Mouse (Mus musculus): ENCODE results near the gene Gm128.
A peak's percentile ranks its signal among the peaks of the same experiment; 100 is the strongest.

The Gm128 gene

DNA sequence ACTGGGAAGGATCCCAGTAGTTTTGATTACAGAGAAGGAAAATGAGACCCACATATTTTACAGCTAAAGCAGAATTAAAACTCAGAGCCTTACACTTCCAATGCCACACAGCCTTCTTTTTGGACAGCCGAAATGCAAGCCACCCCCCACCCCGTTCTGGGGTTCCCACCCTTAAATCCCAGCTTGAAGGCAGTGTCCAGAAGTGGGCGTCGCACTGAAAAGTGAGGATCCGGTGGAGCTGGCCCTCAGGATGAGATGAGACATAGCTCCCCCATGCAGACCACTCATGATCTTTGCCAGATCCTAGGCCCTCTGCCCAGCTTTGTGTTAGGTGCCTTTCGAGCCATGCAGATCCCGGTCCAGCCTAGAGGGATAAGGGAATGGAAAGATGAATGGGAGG lies at the start of gene Gm128:
TSS of gene Gm128 (minus strand) at position 101 of the 400 bp plus-strand sequence.
- TF ChIP-seq GATA4 (IDR thresholded peaks at IDR 0.05; ENCODE audit: insufficient replicate concordance, low read length) = no peak

DNA sequence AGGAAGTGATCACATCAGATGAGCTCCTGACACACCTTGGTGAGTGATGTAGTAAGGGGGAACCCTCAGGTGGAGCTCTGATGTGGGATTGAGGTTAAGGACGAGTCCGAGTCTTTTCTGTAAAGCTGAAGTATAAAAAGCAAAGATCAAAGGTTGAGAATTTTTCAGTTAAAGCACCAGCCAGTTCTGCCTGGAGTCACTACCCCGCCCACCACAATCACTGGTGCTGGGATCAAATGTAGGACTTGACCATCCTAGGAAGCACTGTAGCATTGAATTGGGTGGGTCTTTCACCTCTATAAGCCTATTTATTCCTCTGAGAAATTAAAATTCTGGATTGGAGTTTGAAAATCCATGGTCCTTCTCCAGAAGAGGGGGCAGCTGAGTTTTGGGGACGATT lies 49.6 kb upstream of the Gm128 start:
- no peak for TF ChIP-seq GATA4 (IDR thresholded peaks at IDR 0.05; ENCODE audit: insufficient replicate concordance, low read length)

DNA sequence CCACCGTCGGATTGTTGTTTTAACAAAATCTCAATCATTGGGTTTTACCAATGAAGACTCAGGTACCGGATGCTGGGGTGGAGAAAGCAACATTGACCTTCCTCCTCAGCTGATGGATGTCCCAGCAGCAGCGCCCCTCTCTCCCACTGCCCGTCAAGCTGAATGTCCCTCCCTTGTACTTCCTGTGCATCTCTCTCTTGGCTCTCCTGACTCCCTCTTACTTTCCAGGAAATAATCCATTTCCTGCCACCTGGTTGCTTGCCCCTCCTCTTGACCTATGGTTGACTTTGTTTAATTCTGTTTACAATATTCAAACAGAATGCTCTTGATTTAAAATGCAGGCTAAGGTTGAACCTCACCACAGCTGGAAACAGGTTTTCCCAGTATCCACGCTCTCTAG lies 48.8 kb upstream of the Gm128 start:
- no peak for TF ChIP-seq GATA4 (IDR thresholded peaks at IDR 0.05; ENCODE audit: insufficient replicate concordance, low read length)

DNA sequence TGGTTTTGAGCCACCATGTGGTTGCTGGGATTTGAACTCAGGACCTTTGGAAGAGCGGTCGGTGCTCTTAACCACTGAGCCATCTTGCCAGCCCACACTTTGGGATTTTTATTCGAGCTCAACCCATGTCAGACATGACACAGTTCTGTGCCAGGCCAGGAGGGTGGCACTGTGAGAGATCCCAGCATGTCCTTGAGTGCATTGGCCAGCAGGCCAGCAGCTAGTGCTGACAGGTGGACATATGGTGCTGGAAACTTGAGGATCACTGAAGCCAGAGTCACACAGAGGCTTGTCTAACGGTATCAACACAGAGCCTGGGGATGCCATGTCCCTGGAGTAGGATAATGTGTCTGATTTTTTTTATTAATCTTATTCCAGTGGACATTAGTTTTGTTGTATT lies 48.0 kb upstream of the Gm128 start:
- no peak for TF ChIP-seq GATA4 (IDR thresholded peaks at IDR 0.05; ENCODE audit: insufficient replicate concordance, low read length)

DNA sequence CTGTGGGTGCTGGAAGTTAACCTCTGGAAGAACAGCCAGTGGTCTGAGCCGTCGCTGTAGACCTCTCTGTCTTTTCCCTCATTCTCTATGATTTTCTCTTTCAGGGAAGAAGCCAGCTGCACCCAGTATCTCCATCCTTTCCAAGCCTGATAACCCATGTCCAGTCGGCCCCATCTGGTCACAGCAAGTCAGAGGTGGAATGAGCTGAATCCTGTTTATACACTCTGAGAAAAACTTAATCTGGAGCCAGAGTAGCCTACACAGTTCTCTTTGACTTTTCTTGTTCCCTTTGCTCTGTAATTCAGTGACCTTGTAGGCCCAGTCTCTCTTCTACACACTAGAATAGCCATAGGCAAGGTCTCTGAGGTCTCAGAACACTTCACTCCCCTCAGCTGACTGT lies 46.1 kb upstream of the Gm128 start:
- TF ChIP-seq GATA4 (IDR thresholded peaks at IDR 0.05; ENCODE audit: insufficient replicate concordance, low read length) = no peak

DNA sequence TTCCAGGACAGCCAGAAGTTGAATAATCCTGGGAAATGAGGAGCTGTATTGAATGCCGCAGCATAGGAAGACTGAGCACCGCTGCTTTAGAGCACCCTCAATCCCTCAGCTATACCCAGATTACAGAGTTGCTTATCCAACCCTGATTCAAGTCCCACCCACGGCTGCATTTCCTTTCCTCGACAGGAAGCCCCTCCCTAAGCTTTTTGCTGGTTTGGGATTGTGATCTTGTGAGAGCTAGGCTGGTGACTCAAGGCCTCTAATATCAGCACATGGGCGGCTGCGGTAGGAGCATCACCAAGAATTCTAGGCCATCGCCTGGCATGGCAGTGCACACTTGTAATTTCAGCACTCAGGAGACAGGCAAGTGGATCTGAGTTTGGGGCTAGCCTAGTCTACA lies 45.1 kb upstream of the Gm128 start:
- peak; percentile 69; the same call in 1 of the 2 replicates for TF ChIP-seq GATA4 (IDR thresholded peaks at IDR 0.05; ENCODE audit: insufficient replicate concordance, low read length)

DNA sequence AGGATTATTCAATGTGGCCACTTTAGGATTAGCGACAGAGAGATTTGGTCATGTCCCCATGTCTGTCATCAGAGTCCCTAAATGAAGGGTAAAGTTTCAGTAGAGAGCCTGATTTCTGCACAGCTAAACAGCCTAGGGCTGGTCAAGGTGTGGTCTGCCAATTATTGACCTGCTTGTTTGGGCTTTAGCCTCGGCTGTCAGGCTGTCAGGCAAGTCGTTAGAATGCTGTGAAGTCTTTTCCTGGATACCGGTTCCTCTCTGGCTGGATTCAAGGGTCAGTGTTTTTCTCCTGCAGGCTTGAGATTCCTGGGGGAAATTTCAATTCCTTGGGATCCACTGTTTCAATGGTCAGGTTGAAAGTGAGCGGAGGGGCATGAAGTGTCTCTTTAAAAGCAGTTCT lies 44.6 kb upstream of the Gm128 start:
- no peak for TF ChIP-seq GATA4 (IDR thresholded peaks at IDR 0.05; ENCODE audit: insufficient replicate concordance, low read length)

DNA sequence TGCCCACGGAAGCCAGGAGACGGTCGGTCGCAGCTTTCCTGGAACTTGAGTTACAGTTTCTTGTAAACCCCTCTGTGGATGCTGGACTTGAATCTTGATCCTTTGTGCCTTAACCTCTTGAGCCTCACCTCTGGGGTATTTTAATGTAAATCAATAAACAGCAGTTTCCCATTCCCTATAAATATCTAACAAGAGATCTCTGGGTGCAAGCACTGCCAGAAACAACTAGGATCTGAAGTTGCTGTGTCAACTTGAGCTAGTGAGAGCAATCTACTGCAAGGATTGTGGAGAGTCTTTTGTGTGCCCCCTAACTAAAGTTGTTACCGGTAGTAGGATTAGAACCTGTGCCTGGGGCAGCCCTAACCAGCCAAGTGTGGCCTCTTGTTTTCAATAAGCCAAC lies 44.0 kb upstream of the Gm128 start:
- TF ChIP-seq GATA4 (IDR thresholded peaks at IDR 0.05; ENCODE audit: insufficient replicate concordance, low read length) = no peak

DNA sequence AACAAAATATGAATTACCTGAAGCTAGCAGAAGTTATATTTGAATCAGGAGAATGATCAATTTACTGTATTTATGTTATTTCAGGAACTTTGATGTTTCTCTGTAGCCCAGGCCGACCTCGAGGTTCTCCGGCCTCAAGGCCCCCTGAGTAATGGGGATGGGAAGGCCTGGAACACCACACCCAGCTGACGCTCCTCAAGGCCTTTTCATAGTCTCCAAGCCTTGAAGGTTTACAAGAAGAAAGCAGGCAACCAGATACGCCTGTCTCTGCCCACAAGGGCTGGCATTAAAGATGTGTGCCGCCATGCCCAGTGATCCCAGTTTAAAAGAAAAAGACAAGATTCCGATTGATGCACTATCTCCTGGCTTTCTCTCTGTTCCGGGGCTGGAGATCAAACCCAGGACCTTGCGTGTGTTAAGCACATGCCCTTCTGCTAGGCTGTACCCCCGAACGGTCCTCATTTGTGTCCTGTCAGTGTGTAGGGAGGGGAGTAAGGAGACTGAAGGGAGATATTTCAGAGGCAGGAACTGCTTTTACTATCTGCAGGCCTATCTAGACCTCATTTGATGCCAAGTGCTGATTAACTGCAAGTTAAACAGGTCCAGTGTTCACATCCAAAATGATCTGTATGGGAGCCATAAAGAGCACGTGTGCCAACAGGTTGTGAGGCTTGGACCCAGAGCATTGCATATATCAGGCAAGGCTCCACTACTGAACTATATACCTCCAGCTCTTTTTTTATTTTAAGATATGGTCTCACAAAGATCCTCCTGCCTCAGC lies 43.3 kb upstream of the Gm128 start:
- peak; percentile 63; the same call in 1 of the 2 replicates for TF ChIP-seq GATA4 (IDR thresholded peaks at IDR 0.05; ENCODE audit: insufficient replicate concordance, low read length)

DNA sequence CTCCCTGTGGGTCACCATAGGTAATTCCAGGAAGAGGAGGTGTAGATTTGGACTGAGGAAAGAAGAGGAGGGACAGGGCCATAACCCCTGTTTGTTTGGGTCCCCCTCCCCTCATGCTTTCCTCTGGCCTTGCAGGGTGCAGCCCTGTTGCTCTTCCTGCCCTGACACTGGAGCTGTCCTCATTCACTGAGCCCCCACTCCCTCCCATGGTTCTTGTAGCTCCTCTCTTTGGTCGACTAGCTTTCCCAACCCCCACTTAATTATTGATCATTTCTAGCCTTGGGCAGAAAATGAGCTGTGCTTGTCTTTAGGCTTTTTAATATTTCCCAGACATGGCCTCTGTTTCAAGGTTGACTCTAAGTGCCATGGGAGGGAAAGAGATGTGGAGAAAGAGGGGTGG lies 42.7 kb upstream of the Gm128 start:
- no peak for TF ChIP-seq GATA4 (IDR thresholded peaks at IDR 0.05; ENCODE audit: insufficient replicate concordance, low read length)

DNA sequence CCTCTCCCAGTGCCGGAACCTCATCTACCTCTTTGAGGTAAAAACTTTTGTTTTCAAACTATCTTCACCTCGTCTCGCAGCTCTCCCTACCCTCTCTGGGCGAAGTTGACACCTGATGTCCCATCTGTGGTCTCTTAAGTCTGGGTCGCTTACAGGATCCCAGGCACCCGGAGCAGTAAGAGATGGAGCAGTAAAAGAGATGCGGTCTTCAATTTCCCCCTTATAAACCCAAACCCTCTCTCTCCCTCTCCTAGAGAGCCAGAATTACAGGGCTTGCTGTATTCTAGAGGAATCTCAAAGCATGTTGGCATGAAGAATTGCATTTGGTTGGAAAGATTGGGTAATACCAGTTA lies 42.2 kb upstream of the Gm128 start:
- no peak for TF ChIP-seq GATA4 (IDR thresholded peaks at IDR 0.05; ENCODE audit: insufficient replicate concordance, low read length)

DNA sequence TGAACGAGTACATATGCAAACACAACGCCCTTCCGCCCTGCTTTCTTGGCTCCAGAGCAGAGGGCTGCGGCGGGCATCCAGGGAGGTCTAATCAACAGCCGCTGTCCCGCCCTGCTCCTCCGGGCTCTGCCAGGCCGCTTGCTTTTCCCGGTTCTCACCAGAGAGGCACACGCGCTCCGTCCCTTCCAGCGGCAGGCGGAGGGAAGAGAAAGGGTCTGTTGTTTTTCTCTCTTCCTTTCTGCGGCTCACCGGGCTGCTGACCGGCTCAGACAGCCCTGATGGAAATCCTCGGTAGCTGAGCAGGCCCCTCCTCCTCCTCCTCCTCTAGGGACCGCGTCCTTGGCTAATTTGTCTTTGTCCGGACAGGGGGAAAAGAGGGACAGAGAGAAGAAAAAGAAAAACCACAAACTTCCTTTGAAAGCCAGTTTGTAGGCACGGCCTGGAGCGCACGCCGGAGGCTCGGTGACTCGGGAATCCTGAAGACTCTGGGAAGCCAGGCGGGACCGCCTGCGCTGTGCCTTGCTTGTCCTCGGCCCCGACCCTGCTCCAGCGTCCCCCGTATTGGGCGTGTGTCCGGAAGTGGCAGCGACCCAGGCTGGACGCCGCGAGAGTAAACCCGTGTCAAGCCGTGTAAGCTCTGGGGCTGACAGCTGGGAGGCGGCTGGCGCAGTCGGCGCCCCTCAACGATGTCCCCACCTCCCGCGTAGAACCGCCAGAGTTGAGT lies 41.6 kb upstream of the Gm128 start:
- peak; percentile 35; the same call in 1 of the 2 replicates for TF ChIP-seq GATA4 (IDR thresholded peaks at IDR 0.05; ENCODE audit: insufficient replicate concordance, low read length)

DNA sequence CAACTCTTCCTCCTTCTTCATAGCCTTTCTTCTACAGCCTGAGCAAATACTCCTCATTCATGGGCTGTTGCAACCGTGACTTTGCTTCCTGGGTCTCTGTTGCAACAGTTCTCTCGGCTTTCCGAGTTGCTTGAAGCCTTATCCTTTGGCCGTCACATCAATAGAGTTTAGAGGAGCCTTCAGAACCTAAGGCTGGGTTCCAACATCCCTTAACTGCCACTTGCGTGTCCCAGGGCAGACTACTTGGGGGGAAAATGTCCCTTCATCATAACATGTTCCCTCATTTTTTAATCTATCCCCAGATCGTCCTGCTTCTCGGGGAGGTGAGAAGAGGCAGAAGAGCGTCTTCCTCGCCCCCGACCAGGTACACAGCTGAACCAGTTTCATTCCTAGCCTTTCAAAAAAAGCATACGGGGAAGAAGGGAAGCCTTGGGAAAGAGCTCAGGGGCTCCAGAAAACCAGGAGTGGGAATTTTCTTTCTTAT lies 41.0 kb upstream of the Gm128 start:
- TF ChIP-seq GATA4 (IDR thresholded peaks at IDR 0.05; ENCODE audit: insufficient replicate concordance, low read length) = no peak

DNA sequence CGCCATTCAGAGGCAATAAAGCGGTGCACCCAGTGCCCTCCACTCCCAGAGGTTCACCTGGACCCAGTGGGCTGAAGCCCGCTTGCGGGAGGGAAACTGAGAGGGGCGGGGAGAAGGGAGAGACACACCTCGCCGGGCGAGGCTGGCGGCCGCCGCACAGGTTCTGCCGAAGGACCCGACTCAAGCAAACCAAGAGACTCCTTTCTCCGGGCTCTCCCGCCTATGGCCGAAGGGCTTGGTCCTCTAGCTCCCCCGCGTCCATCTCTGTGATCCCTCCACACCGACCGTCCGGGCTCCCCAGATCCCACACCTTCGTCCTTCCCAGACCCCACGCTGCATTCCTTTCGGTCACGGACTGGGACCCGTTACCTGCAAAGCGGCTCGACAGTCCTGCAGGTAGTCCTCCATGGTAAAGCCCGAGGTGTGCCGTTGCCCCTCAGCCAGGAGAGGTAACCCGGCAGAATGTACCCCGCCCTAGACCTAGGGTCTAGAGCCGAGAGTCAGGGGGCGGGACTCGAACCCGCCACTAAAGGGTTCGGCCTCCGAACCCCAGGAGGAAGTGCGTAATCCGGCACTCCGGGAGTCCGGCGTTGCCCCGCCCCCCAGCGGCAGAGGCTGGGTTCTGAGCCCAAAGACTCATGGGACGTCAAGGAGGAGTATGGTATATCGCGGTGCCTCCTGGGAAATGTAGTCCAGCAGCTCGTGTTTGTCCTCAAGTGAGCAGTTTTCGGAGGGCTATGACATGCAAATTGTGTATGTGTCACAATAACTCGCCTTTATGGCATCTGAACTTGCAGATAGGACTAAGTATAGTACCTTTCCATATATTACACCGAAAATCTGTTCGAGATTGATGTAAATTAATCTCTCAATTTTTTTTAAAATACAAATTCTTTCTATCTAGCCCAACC lies 40.1 kb upstream of the Gm128 start, which contains the start of the genes Mindy1 and Prune1:
TSS of gene Mindy1 (plus strand) at position 130 of the 911 bp plus-strand sequence.
TSS of gene Prune1 (minus strand) at position 861 of the 911 bp plus-strand sequence.
- peak; percentile 39; the same call in 1 of the 2 replicates for TF ChIP-seq GATA4 (IDR thresholded peaks at IDR 0.05; ENCODE audit: insufficient replicate concordance, low read length)

DNA sequence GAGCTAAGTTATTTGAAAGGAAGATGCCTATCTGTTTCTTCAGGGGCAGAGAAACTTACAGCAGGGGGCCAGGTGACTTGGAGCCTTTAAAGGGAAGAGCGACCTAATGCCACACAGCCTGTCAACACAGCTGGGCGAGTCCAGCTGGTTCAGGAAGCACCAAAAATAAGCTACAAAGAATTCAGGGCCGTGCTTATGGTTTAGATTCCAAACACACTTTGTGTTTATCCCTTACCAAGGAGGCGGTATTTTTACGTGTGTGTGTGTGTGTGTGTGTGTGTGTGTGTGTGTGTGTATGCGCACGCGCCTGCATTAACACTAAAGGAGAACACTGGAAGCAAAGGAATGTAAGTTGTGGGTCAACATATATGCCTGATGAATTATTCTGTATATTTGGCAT lies 39.3 kb upstream of the Gm128 start:
- no peak for TF ChIP-seq GATA4 (IDR thresholded peaks at IDR 0.05; ENCODE audit: insufficient replicate concordance, low read length)

Data from liver, adult (tissue).